In genomic region chr7:110638305-110639110, GRCm38 (mm10) we compare ENCODE assay signal across 12 mouse cellular contexts. TPM values are rescaled to one million over a fixed set of nuclear protein-coding genes. Genes with fewer than 3 reads are reported as not detected.
DNase-seq lines count a peak whose midpoint lies in the region; ATAC-seq and TF ChIP-seq lines count a peak whose summit lies in the region.
"Had no signal": no experiment of that assay in that cellular context is flagged by ENCODE, and none has a peak within 500 bp of the region (broad histone marks: within the 10 kb centered on the region; RNA-seq: fewer than 3 reads in every experiment).

No protein-coding gene starts in this region.

- peak; percentile 96 for DNase-seq in heart, adult 11 months
- DNase-seq in heart, postnatal 36 days, result no peak
- DNase-seq in brain, embryonic 14.5 days (ENCODE audit: low read depth), result peak; percentile 53
- DNase-seq in gastrocnemius, adult 8-10 months (ENCODE audit: low spot score in 2 of 2), result no peak
- DNase-seq in spleen, adult 18-20 months, result no peak
- DNase-seq: adrenal gland, postnatal 10 days; liver, postnatal 0 days; thymus, postnatal 4 days had no signal

- H3K9me3 ChIP-seq in hindbrain, embryonic 12.5 days (replicated peaks), result no peaks in the 10 kb centered on the region
- H3K9me3 ChIP-seq in midbrain, embryonic 13.5 days, result no peaks in the 10 kb centered on the region
- H3K9me3 ChIP-seq: embryonic facial prominence, embryonic 13.5 days had no signal

- no peak overlapping the region for H3K4me3 ChIP-seq in hindbrain, embryonic 12.5 days
- no peak overlapping the region for H3K4me3 ChIP-seq in midbrain, embryonic 13.5 days (replicated peaks)
- H3K4me3 ChIP-seq: embryonic facial prominence, embryonic 13.5 days had no signal

- ATAC-seq in hindbrain, embryonic 12.5 days (ENCODE audit: low FRiP score), result peak; percentile 58; the same call in 1 of the 2 replicates
- ATAC-seq in midbrain, embryonic 13.5 days, result peak; percentile 79
- no peak for ATAC-seq in monocyte, adult 5-6 weeks (replicated peaks; ENCODE audit: insufficient number of reproducible peaks, low FRiP score, low TSS enrichment, poor library complexity, severe bottlenecking)
- ATAC-seq: liver, postnatal 0 days had no signal

- H3K4me1 ChIP-seq in hindbrain, embryonic 12.5 days, result peaks cover 11% of the 10 kb centered on the region
- H3K4me1 ChIP-seq in midbrain, embryonic 13.5 days (replicated peaks), result peaks cover 10% of the 10 kb centered on the region

- no peak for TF ChIP-seq CTCF in brain, embryonic 14.5 days (IDR thresholded peaks at IDR 0.05; ENCODE audit: borderline replicate concordance, extremely low read depth, insufficient read depth, insufficient read length)

- H3K27ac ChIP-seq in hindbrain, embryonic 12.5 days, result no peak overlapping the region
- no peak overlapping the region for H3K27ac ChIP-seq in midbrain, embryonic 13.5 days
- H3K27ac ChIP-seq: embryonic facial prominence, embryonic 13.5 days had no signal

- intact Hi-C loops in heart, postnatal 36 days (cut with DNase I), result no loop called here

- no peaks in the 10 kb centered on the region for H3K27me3 ChIP-seq in hindbrain, embryonic 12.5 days
- H3K27me3 ChIP-seq in midbrain, embryonic 13.5 days, result no peaks in the 10 kb centered on the region
- H3K27me3 ChIP-seq: embryonic facial prominence, embryonic 13.5 days had no signal

- no peak overlapping the region for H3K9ac ChIP-seq in hindbrain, embryonic 12.5 days
- H3K9ac ChIP-seq in midbrain, embryonic 13.5 days (replicated peaks), result no peak overlapping the region
- H3K9ac ChIP-seq: embryonic facial prominence, embryonic 13.5 days; liver, postnatal 0 days had no signal

- H3K4me2 ChIP-seq in hindbrain, embryonic 12.5 days (replicated peaks), result no peak overlapping the region
- H3K4me2 ChIP-seq in midbrain, embryonic 13.5 days (replicated peaks), result no peak overlapping the region
- H3K4me2 ChIP-seq: embryonic facial prominence, embryonic 13.5 days had no signal

- 39% methylated on average over 17 of the region's 17 CpGs for WGBS in hindbrain, embryonic 12.5 days
- 22% methylated on average over 17 of the region's 17 CpGs for WGBS in midbrain, embryonic 13.5 days

- no peaks in the 10 kb centered on the region for H3K36me3 ChIP-seq in hindbrain, embryonic 12.5 days
- H3K36me3 ChIP-seq in midbrain, embryonic 13.5 days, result no peaks in the 10 kb centered on the region
- H3K36me3 ChIP-seq: embryonic facial prominence, embryonic 13.5 days had no signal

- no peak for TF ChIP-seq POLR2A in brain, embryonic 14.5 days (IDR thresholded peaks at IDR 0.05; ENCODE audit: borderline replicate concordance, extremely low read depth, insufficient read depth, insufficient read length, poor library complexity, severe bottlenecking)

RNA-seq across cellular contexts. Expression of gene Adm, which starts 11.0 kb away (rescaled TPM):
- total RNA-seq in heart, postnatal 36 days (2021), result 10 to 100 TPM in 1 of 2 experiments, 1 to 10 TPM in 1; 8.3 to 10.2 TPM
- polyA plus RNA-seq in brain, embryonic 14.5 days (2012; rRNA removed), result 1.2 and 1.4 TPM in 2 replicates
- 4.0 and 4.2 TPM in 2 replicates for polyA plus RNA-seq in hindbrain, embryonic 12.5 days (2016; fragmentation: Nextera tagmentation; extraction: Ambion mirVana)
- 4.5 TPM in 2 replicates for polyA plus RNA-seq in midbrain, embryonic 13.5 days (2015; fragmentation: Nextera tagmentation; extraction: Ambion mirVana)
- total RNA-seq in gastrocnemius, adult 8-10 months (2022), result 1 to 10 TPM; 2.0 to 4.2 (median 2.5) TPM
- total RNA-seq in monocyte, adult 5-6 weeks (2017), result not detected in 3 replicates

RNA-seq across cellular contexts. Expression of gene Sbf2, which starts 23.8 kb away (rescaled TPM):
- total RNA-seq in heart, postnatal 36 days (2021), result 10 to 100 TPM; 52.6 to 54.1 TPM
- polyA plus RNA-seq in brain, embryonic 14.5 days (2012; rRNA removed), result 67.9 and 79.0 TPM in 2 replicates
- 56.0 and 61.8 TPM in 2 replicates for polyA plus RNA-seq in hindbrain, embryonic 12.5 days (2016; fragmentation: Nextera tagmentation; extraction: Ambion mirVana)
- 57.6 and 63.2 TPM in 2 replicates for polyA plus RNA-seq in midbrain, embryonic 13.5 days (2015; fragmentation: Nextera tagmentation; extraction: Ambion mirVana)
- 10 to 100 TPM in 1 of 4 experiments, 1 to 10 TPM in 3; 6.7 to 10.4 (median 7.9) TPM for total RNA-seq in gastrocnemius, adult 8-10 months (2022)
- total RNA-seq in monocyte, adult 5-6 weeks (2017), result 2.6 to 9.9 TPM (median 5.3 TPM) in 3 replicates

Comparison
In these comparisons a context has a peak if more than half of its experiments do, and no peak if none do; other contexts are left out.
1. DNase-seq: peak in heart, adult 11 months (single experiment) and brain, embryonic 14.5 days (single experiment); none in heart, postnatal 36 days (0 of 2), gastrocnemius, adult 8-10 months (0 of 2) and spleen, adult 18-20 months (0 of 2).